In genomic region chr7:29391761-29392512, GRCm38 (mm10) we compare ENCODE assay signal across 10 mouse cellular contexts.
A peak's percentile ranks its signal among the peaks of the same experiment; 100 is the strongest.
DNase-seq lines count a peak whose midpoint lies in the region; ATAC-seq lines count a peak whose summit lies in the region.
"Had no signal": no experiment of that assay in that cellular context is flagged by ENCODE, and none has a peak within 500 bp of the region (broad histone marks: within the 10 kb centered on the region; RNA-seq: fewer than 3 reads in every experiment).

No protein-coding gene starts in this region.

- peak overlapping the region; percentile 25; the same call in 1 of the 2 replicates for H3K27ac ChIP-seq in midbrain, embryonic 13.5 days
- H3K27ac ChIP-seq in midbrain, embryonic 11.5 days (ENCODE audit: low read depth, low read length): no peak overlapping the region
- peak overlapping the region; percentile 27; the same call in 1 of the 2 replicates for H3K27ac ChIP-seq in intestine, embryonic 15.5 days
- H3K27ac ChIP-seq in neural tube, embryonic 15.5 days (replicated peaks): peak overlapping the region; percentile 42; the same call in 1 of the 2 replicates
- H3K27ac ChIP-seq: limb, embryonic 13.5 days had no signal

- H3K27me3 ChIP-seq in midbrain, embryonic 13.5 days: no peaks in the 10 kb centered on the region
- no peaks in the 10 kb centered on the region for H3K27me3 ChIP-seq in midbrain, embryonic 11.5 days (ENCODE audit: control insufficient read depth, insufficient read depth, low read length)
- H3K27me3 ChIP-seq in intestine, embryonic 15.5 days (replicated peaks): no peaks in the 10 kb centered on the region
- H3K27me3 ChIP-seq in neural tube, embryonic 15.5 days (replicated peaks): no peaks in the 10 kb centered on the region
- H3K27me3 ChIP-seq: limb, embryonic 13.5 days had no signal

- H3K9ac ChIP-seq in midbrain, embryonic 13.5 days (replicated peaks): no peak overlapping the region
- no peak overlapping the region for H3K9ac ChIP-seq in midbrain, embryonic 11.5 days (ENCODE audit: low read length)
- no peak overlapping the region for H3K9ac ChIP-seq in intestine, embryonic 15.5 days
- H3K9ac ChIP-seq in neural tube, embryonic 15.5 days (replicated peaks): no peak overlapping the region
- H3K9ac ChIP-seq: limb, embryonic 13.5 days had no signal

- H3K4me3 ChIP-seq in midbrain, embryonic 13.5 days (replicated peaks): no peak overlapping the region
- no peak overlapping the region for H3K4me3 ChIP-seq in midbrain, embryonic 11.5 days (ENCODE audit: low read depth, low read length)
- no peak overlapping the region for H3K4me3 ChIP-seq in intestine, embryonic 15.5 days (replicated peaks)
- no peak overlapping the region for H3K4me3 ChIP-seq in neural tube, embryonic 15.5 days (replicated peaks)
- H3K4me3 ChIP-seq: limb, embryonic 13.5 days had no signal

- peaks cover 46% of the 10 kb centered on the region for H3K36me3 ChIP-seq in midbrain, embryonic 13.5 days
- H3K36me3 ChIP-seq in midbrain, embryonic 11.5 days (ENCODE audit: control insufficient read depth, insufficient read depth, low read length): peaks cover 2% of the 10 kb centered on the region; the same call in 1 of the 2 replicates
- H3K36me3 ChIP-seq in intestine, embryonic 15.5 days: peaks cover 27% of the 10 kb centered on the region
- peaks cover 39% of the 10 kb centered on the region for H3K36me3 ChIP-seq in neural tube, embryonic 15.5 days

- H3K9me3 ChIP-seq in midbrain, embryonic 13.5 days: no peaks in the 10 kb centered on the region
- H3K9me3 ChIP-seq in midbrain, embryonic 11.5 days (ENCODE audit: control insufficient read depth, low read length): no peaks in the 10 kb centered on the region
- no peaks in the 10 kb centered on the region for H3K9me3 ChIP-seq in intestine, embryonic 15.5 days
- H3K9me3 ChIP-seq in neural tube, embryonic 15.5 days (replicated peaks): no peaks in the 10 kb centered on the region
- H3K9me3 ChIP-seq: limb, embryonic 13.5 days had no signal

- WGBS in midbrain, embryonic 13.5 days: 80% methylated on average over 25 of the region's 25 CpGs
- WGBS in midbrain, embryonic 11.5 days: 91% methylated on average over 25 of the region's 25 CpGs
- 75% methylated on average over 25 of the region's 25 CpGs for WGBS in intestine, embryonic 15.5 days
- 62% methylated on average over 25 of the region's 25 CpGs for WGBS in neural tube, embryonic 15.5 days

- H3K4me2 ChIP-seq in midbrain, embryonic 13.5 days (replicated peaks): no peak overlapping the region
- H3K4me2 ChIP-seq in midbrain, embryonic 11.5 days: no peak overlapping the region
- H3K4me2 ChIP-seq in intestine, embryonic 15.5 days (replicated peaks): no peak overlapping the region
- no peak overlapping the region for H3K4me2 ChIP-seq in neural tube, embryonic 15.5 days
- H3K4me2 ChIP-seq: limb, embryonic 13.5 days had no signal

- peak; percentile 73 for DNase-seq in cerebellum, adult 9-11 months
- DNase-seq in cerebellum, adult 11-12 months: no peak
- DNase-seq in midbrain, embryonic 11.5 days (ENCODE audit: low spot score, missing footprints): no peak
- DNase-seq in adipocyte (ENCODE audit: low spot score): no peak
- DNase-seq in frontal cortex, postnatal 36 days (ENCODE audit: low spot score in 2 of 2): no peak
- DNase-seq: adrenal gland, adult 8-10 months had no signal

- ATAC-seq in midbrain, embryonic 13.5 days: no peak
- no peak for ATAC-seq in midbrain, embryonic 11.5 days (ENCODE audit: low FRiP score)
- ATAC-seq in intestine, embryonic 15.5 days: no peak
- ATAC-seq in neural tube, embryonic 15.5 days (ENCODE audit: low FRiP score): peak; percentile 35; the same call in 1 of the 2 replicates

- H3K4me1 ChIP-seq in midbrain, embryonic 13.5 days (replicated peaks): 0 out of 2 replicates have a peak, but pooled peaks cover 8% of the 10 kb centered on the region
- no peaks in the 10 kb centered on the region for H3K4me1 ChIP-seq in midbrain, embryonic 11.5 days (ENCODE audit: control insufficient read depth, insufficient read depth, low read length)
- H3K4me1 ChIP-seq in intestine, embryonic 15.5 days (replicated peaks): 0 out of 2 replicates have a peak, but pooled peaks cover 11% of the 10 kb centered on the region
- peaks cover 17% of the 10 kb centered on the region; the same call in 1 of the 2 replicates for H3K4me1 ChIP-seq in neural tube, embryonic 15.5 days
- H3K4me1 ChIP-seq: limb, embryonic 13.5 days had no signal
